Mouse (Mus musculus) lung, adult 2 months (tissue): ENCODE results near the gene Rab5a. TPM values are rescaled to one million over a fixed set of nuclear protein-coding genes. Genes with fewer than 3 reads are reported as not detected.
"Not testable (repeated sequence)": the region's sequence is repeated elsewhere in the genome, so short reads cannot be mapped to it uniquely, and the experiment has no call there.

Source experiments
- DNase-seq: peaks from one replicate; pipeline ENCODE4 v3.0.0; 2022
- H3K4me1 ChIP-seq: fragments of 200-500 bp; 2 replicates; pipeline ENCODE4 v1.6.1; 2011; ENCODE audit warnings: low read length; ENCODE audit not compliant: control insufficient read depth, insufficient read depth
- H3K4me3 ChIP-seq: fragments of 200-500 bp; replicated peaks from 2 replicates; pipeline ENCODE3; 2011; ENCODE audit warnings: low read depth, mild to moderate bottlenecking, control low read depth, low read length; ENCODE audit errors: extremely low read depth
- CTCF ChIP-seq: fragments of 200-500 bp; IDR thresholded peaks from 2 replicates; pipeline ENCODE4 v1.5.1; 2011; ENCODE audit warnings: mild to moderate bottlenecking, low read length, control low read depth; ENCODE audit not compliant: insufficient read depth
- POLR2A ChIP-seq: fragments of 200-500 bp; IDR thresholded peaks from 2 replicates; pipeline ENCODE4 v1.6.1; 2011; ENCODE audit warnings: low read depth, mild to moderate bottlenecking, control low read depth, low read length, borderline replicate concordance; ENCODE audit errors: extremely low read depth
- WGBS: fragments of 180-500 bp; shearing (Covaris S2); methylation state at CpG from one replicate; pipeline ENCODE4 v1.1.7; 2018; 5-methylcytosine and 5-hydroxymethylcytosine counted together
- polyA plus RNA-seq: library from polyadenylated mRNA; depleted of rRNA; stranded (reverse); fragments of >200 nt; gene quantifications from 2 replicates; pipeline ENCODE4 v1.2.3, GENCODE M21; 2012

The Rab5a gene
- polyA plus RNA-seq, 1 experiment: 13.5 TPM

- WGBS: 28% methylated on average over 7 of the region's 7 CpGs
- H3K4me3 ChIP-seq: no peak overlapping the region
- TF ChIP-seq CTCF (no peak), POLR2A (no peak)
- H3K4me1 ChIP-seq: peaks cover 5% of the 10 kb centered on the region; the same call in 1 of the 2 replicates
- DNase-seq: no peak
Measured at GRCm38 (mm10) chr17:53480433-53480832, 1.4 kb downstream of the Rab5a start.

DNA sequence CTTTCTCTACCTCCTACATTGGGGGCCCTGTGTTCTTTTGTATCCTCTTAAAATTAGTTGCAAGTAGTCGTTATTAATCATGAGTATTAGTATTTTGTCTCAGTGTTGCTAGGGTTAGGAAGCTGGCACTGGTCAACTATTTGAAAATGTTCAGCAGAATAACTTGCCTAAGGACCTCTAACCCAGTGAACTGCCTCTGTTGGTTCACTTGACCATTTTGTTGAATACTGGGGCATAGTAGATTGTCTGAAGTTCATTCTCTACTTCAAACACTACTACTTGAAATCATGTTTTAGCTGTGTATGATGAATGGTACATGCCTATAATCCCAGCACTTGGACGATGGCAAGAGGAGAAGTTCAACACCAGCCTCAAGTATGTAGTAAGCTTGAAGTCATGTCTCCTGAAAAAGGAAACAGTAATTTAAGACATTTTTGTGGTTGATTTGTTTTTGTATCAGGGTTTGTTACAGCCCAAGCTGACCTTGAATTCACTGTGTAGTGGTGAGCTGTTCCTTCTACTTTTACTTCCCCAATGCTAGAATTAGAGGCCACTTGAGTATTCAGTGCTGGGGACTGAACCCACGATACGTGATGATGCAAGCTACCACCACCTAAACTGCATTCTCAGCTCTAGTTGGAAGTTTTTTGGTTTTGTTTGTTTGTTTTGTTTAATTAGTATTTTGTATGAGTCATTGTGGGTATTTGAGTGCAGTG is 9.4 kb downstream of the Rab5a start:
- Histone ChIP-seq H3K4me1 (peaks cover 10% of the 10 kb centered on the region), H3K4me3 (no peak overlapping the region)
- TF ChIP-seq CTCF (no peak), POLR2A (no peak)
- no peak for DNase-seq
- 53% methylated on average over 4 of the region's 4 CpGs for WGBS

DNA sequence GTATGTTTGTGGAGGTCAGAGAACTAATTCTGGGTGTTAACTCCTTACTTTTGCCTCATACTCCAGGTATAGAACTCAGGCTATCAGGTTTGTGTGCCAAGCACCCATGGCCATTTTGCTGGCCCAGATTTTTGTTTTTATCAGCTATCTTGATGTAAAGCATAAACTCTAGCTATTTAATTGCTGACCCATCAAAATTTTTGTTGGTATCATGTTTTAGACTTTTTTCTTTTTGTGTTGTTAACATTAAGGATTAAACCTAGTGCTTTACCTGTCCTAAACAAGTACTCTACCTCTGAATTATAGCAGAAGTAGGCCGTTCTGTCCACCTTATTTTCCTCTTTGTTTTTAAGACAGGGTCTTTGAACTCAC is 10.0 kb downstream of the Rab5a start:
- H3K4me3 ChIP-seq: no peak overlapping the region
- H3K4me1 ChIP-seq: peaks cover 10% of the 10 kb centered on the region
- TF ChIP-seq POLR2A (no peak), CTCF (no peak)
- WGBS: 89% methylated on average over 1 of the region's 1 CpGs
- DNase-seq: no peak

DNA sequence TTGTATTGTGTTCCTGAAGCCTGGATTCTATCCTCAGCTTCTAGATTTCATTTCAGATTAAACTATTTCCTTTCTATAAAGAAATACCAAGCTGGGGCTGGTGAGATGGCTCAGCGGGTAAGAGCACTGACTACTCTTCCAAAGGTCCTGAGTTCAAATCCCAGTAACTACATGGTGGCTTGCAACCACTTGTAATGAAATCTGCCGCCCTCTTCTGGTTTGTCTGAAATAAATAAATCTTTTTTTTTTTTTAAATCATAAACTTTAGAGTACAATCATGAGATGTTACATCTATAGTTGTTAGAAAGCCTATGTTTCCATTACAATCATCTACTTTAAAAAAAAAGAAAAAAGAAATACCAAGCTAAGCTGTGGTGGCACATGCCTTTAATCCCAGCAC is 23.9 kb downstream of the Rab5a start:
- WGBS: 92% methylated on average over 2 of the region's 2 CpGs
- Histone ChIP-seq H3K4me1 (no peaks in the 10 kb centered on the region), H3K4me3 (no peak overlapping the region)
- no peak for TF ChIP-seq CTCF
- TF ChIP-seq POLR2A: no peak
- no peak for DNase-seq

- TF ChIP-seq POLR2A (no peak), CTCF (0 out of 2 replicates have a peak, but pooled peaks have one; percentile 10)
- no peak for DNase-seq
- no peak overlapping the region for H3K4me3 ChIP-seq
- 75% methylated on average over 2 of the region's 2 CpGs for WGBS
- H3K4me1 ChIP-seq: no peaks in the 10 kb centered on the region
Measured at GRCm38 (mm10) chr17:53512311-53512951, 33.4 kb downstream of the Rab5a start.

DNA sequence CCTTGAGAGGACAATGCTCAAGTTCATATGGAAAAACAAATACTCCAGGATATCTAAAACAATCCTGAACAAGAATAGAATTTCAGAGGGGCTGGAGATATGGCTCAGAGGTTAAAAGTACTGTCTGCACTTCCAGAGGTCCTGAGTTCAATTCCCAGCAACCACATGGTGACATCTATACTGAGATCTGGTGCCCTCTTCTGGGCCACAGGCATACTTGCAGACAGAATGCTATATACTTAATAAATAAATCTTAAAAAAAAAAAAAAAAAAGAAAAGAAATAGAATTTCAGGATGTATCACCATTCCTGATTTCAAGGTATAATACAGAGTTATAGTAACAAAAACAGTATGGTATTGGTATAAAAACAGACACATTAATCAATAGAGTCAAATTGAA is 40.3 kb downstream of the Rab5a start:
- TF ChIP-seq POLR2A (no peak), CTCF (no peak)
- no peak overlapping the region for H3K4me3 ChIP-seq
- no peaks in the 10 kb centered on the region for H3K4me1 ChIP-seq
- DNase-seq: no peak

DNA sequence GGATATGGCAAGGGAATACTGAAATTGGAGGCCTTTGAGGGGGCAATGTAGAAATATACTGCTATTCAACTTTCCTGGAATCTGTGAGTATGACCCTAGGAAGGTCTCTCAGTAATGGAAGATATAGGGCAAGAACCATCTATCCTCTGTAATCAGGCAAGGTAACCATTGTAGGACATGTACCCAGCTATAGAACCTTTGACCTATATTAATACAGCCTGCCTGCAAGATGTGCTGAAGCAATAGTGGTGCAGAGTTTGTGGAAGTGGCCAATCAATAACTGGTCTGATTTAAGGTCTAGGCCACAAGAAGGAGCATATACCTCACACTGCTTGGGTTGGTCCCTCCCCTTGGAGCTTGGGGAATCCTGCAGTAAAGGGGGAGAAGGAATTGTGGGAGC is 41.5 kb downstream of the Rab5a start:
- TF ChIP-seq POLR2A: no peak
- no peak for TF ChIP-seq CTCF
- H3K4me3 ChIP-seq: no peak overlapping the region
- no peaks in the 10 kb centered on the region for H3K4me1 ChIP-seq
- DNase-seq: no peak

DNA sequence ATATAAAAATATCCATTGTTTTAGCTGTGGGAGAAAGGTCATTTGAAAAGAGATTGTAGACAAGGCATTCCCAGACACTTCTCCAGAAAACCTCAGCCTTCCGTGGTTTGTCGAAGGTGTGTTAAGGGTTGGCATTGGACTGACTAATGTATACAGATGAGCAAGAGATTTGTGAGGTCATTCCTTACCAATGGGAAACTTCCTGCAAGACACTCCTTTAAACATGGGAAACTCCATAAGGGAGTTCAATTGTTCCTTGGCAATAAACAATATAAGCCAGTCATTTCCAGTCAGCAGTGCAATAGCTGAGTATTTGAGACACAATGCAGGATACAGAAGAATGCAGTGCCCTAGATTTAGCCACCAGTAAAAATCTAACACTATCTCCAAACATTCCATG is 49.0 kb downstream of the Rab5a start:
- 59% methylated on average over 2 of the region's 2 CpGs for WGBS
- TF ChIP-seq CTCF (no peak), POLR2A (no peak)
- DNase-seq: no peak
- Histone ChIP-seq H3K4me3 (no peak overlapping the region), H3K4me1 (peaks cover 3% of the 10 kb centered on the region; the same call in 1 of the 2 replicates)

DNA sequence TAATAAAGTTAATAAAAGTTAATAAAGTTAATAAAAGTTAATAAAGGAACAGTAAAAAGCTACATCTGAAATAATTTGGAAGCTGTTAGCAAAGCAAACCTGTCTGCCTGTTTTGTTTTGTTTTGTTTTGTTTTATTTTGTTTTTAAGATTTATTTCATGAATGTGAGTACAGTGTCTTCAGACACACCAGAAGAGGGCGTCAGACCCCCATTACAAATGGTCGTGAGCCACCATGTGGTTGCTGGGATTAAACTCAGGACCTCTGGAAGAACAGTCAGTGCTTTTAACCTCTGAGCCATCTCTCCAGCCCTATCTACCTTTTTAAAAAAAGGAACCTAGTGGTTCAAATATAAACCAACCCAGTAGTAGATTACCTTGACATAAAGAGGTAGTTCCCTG is 52.1 kb downstream of the Rab5a start:
- TF ChIP-seq POLR2A (no peak), CTCF (0 out of 2 replicates have a peak, but pooled peaks have one; percentile 11)
- 47% methylated on average over 2 of the region's 2 CpGs for WGBS
- no peak for DNase-seq
- peaks cover 3% of the 10 kb centered on the region; the same call in 1 of the 2 replicates for H3K4me1 ChIP-seq
- no peak overlapping the region for H3K4me3 ChIP-seq

- H3K4me1 ChIP-seq: peaks cover 3% of the 10 kb centered on the region; the same call in 1 of the 2 replicates
- no peak for TF ChIP-seq POLR2A
- no peak for TF ChIP-seq CTCF
- no peak for DNase-seq
- 30% methylated on average over 2 of the region's 2 CpGs for WGBS
- H3K4me3 ChIP-seq: no peak overlapping the region
Measured at GRCm38 (mm10) chr17:53532425-53532824, 53.4 kb downstream of the Rab5a start.

DNA sequence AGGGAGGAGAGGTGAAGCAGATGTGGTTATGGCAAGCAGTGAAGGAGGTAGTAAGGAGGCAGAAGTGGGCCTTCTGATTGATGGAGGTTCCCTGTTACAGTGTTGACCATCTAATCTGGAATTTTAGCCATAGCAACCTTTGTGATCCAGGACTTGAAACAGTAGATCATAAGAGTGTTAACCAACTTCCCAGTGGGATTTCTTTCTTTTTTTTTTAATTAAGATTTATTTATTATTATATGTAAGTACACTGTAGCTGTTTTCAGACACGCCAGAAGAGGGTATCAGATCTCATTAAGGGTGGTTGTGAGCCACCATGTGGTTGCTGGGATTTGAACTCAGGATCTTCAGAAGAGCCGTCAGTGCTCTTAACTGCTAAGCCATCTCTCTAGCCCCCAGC is 60.3 kb downstream of the Rab5a start, which contains the start of gene Pp2d1:
TSS of gene Pp2d1 (minus strand) at position 101 of the 400 bp plus-strand sequence.
- not testable (repeated sequence) for DNase-seq, H3K4me1 ChIP-seq, H3K4me3 ChIP-seq
- 84% methylated on average over 2 of the region's 2 CpGs for WGBS
